In genomic region chr2:32842558-32842957, GRCm38 (mm10) we compare ENCODE assay signal across 10 mouse cellular contexts. TPM values are rescaled to one million over a fixed set of nuclear protein-coding genes. Genes with fewer than 3 reads are reported as not detected.
DNase-seq lines count a peak whose midpoint lies in the region; TF ChIP-seq lines count a peak whose summit lies in the region.
"Had no signal": no experiment of that assay in that cellular context is flagged by ENCODE, and none has a peak within 500 bp of the region (broad histone marks: within the 10 kb centered on the region; RNA-seq: fewer than 3 reads in every experiment).

No protein-coding gene starts in this region.

- in situ Hi-C loops in CH12.LX (cut with MboI; ENCODE audit: low pct_ligation_motif_present, low pct_unique_long_range_greater_than_20kb, low sequenced_read_pairs), result no loop called here

- H3K4me2 ChIP-seq in CH12.LX (ENCODE audit: insufficient read depth, low read depth, poor library complexity, severe bottlenecking), result no peak overlapping the region

- TF ChIP-seq POLR2A in CH12.LX (IDR thresholded peaks at IDR 0.05; ENCODE audit: low read depth, low read length), result no peak

- no peak overlapping the region for H3K9ac ChIP-seq in CH12.LX (ENCODE audit: insufficient read depth, low read depth)

- peaks cover 0 to 7% of the 10 kb centered on the region in 2 experiments for H3K36me3 ChIP-seq in CH12.LX (replicated peaks in 1 of 2; ENCODE audit: control insufficient read depth in 1 of 2, insufficient read depth in 1 of 2, low read length in 1 of 2)

- H3K9me3 ChIP-seq in CH12.LX (replicated peaks; ENCODE audit: low read length), result no peaks in the 10 kb centered on the region

- TF ChIP-seq RAD21 in CH12.LX (IDR thresholded peaks at IDR 0.05; ENCODE audit: low read depth, low read length), result peak; percentile 48

- peaks cover 3% of the 10 kb centered on the region for H3K27me3 ChIP-seq in CH12.LX (replicated peaks)

- H3K79me2 ChIP-seq in CH12.LX (replicated peaks; ENCODE audit: control insufficient read depth, extremely low read depth, insufficient read depth, poor library complexity, severe bottlenecking), result no peaks in the 10 kb centered on the region

- no peak overlapping the region for H3K4me3 ChIP-seq in left cerebral cortex, adult 2 months
- no peak overlapping the region for H3K4me3 ChIP-seq in CH12.LX (replicated peaks in 1 of 3; ENCODE audit: low read depth in 2 of 3, low read length in 2 of 3, poor library complexity in 1 of 3)

- intact Hi-C loops in left cerebral cortex, adult 2 months (cut with DNase I), result no loop called here

- peak; percentile 55 for TF ChIP-seq CTCF in left cerebral cortex, adult 2 months (IDR thresholded peaks at IDR 0.05)
- peak; percentile 36 to 65; a peak in 3 of 4 replicates for TF ChIP-seq CTCF in CH12.LX (conservative IDR thresholded peaks at IDR 0.05 in 1 of 2, IDR thresholded peaks at IDR 0.05 in 1 of 2; ENCODE audit: low read depth in 2 of 2, low read length in 2 of 2)

- no peak for TF ChIP-seq EP300 in CH12.LX (IDR thresholded peaks at IDR 0.05; ENCODE audit: low read length)

- dilution Hi-C loops in CH12.LX (cut with MboI; ENCODE audit: extremely low pct_ligation_motif_present, extremely low pct_unique_long_range_greater_than_20kb, low sequenced_read_pairs), result no loop called here

- no peak for DNase-seq in left cerebral cortex, adult 2 months (ENCODE audit: extremely low spot score in 1 of 2, low spot score in 2 of 2)
- DNase-seq in left cerebral cortex, adult 8-10 months (ENCODE audit: low spot score in 2 of 2), result no peak
- peak; percentile 69 for DNase-seq in A20 (ENCODE audit: low read depth, low spot score)
- peak; percentile 48 for DNase-seq in CH12.LX (ENCODE audit: extremely low read depth)
- peak; percentile 45 for DNase-seq in c-Kit-positive CD71-positive TER-119-positive erythroid progenitor cells, embryonic 14.5 days (ENCODE audit: low spot score)
- no peak for DNase-seq in gastrocnemius, postnatal 25 days
- DNase-seq in kidney, postnatal 14 days, result no peak
- DNase-seq: lung, postnatal 14 days had no signal

- H3K27ac ChIP-seq in left cerebral cortex, adult 2 months, result peak overlapping the region; percentile 19; the same call in 1 of the 2 replicates
- no peak overlapping the region for H3K27ac ChIP-seq in CH12.LX (ENCODE audit: insufficient read depth, low read depth)

- H3K4me1 ChIP-seq in CH12.LX (ENCODE audit: control insufficient read depth in 1 of 2, insufficient read depth in 2 of 2), result peaks cover 0 to 29% of the 10 kb centered on the region in 2 experiments; a peak in 2 of 4 replicates

TF ChIP-seq in CH12.LX, 34 proteins besides CTCF, POLR2A, EP300 and RAD21:
- TF ChIP-seq MXI1 (IDR thresholded peaks at IDR 0.05; ENCODE audit: low read depth, low read length), result no peak
- TF ChIP-seq MAFK (IDR thresholded peaks at IDR 0.05; ENCODE audit: insufficient replicate concordance, low read length), result no peak
- TF ChIP-seq SMC3 (IDR thresholded peaks at IDR 0.05; ENCODE audit: low read depth, low read length), result peak; percentile 44

RNA-seq across cellular contexts. Expression of gene Stxbp1, which starts 4.5 kb away (rescaled TPM):
- total RNA-seq in left cerebral cortex, adult 2 months (2021), result 100 to 1,000 TPM; 947 to 984 TPM
- 100 to 1,000 TPM; 883 to 958 (median 954) TPM for total RNA-seq in left cerebral cortex, adult 8-10 months (2022)
- total RNA-seq in CH12.LX (2012; rRNA removed) (1.4 and 2.5 TPM in 2 replicates), CH12.LX (2014; rRNA removed) (1.5 and 1.6 TPM in 2 replicates)
- polyA plus RNA-seq in CH12.LX (2012; ENCODE audit: insufficient read length, low read depth), result 8.3 and 10.4 TPM in 2 replicates
- 1 to 10 TPM; 2.7 to 3.8 TPM for total RNA-seq in gastrocnemius, postnatal 25 days (2021)

RNA-seq across cellular contexts. Expression of gene Fam129b, which starts 33.4 kb away (rescaled TPM):
- 10 to 100 TPM; 24.4 to 31.4 TPM for total RNA-seq in left cerebral cortex, adult 2 months (2021)
- total RNA-seq in left cerebral cortex, adult 8-10 months (2022), result 10 to 100 TPM; 24.7 to 31.8 (median 28.4) TPM
- 0.55 and 0.80 TPM in 2 replicates for total RNA-seq in CH12.LX (2012; rRNA removed)
- total RNA-seq in CH12.LX (2014; rRNA removed), result 0.19 and 0.26 TPM in 2 replicates
- polyA plus RNA-seq in CH12.LX (2012; ENCODE audit: insufficient read length, low read depth), result 0.49 and 0.50 TPM in 2 replicates
- 10 to 100 TPM in 1 of 2 experiments, 1 to 10 TPM in 1; 8.1 to 12.4 TPM for total RNA-seq in gastrocnemius, postnatal 25 days (2021)

RNA-seq across cellular contexts. Expression of gene Cfap157, which starts 58.3 kb away (rescaled TPM):
- under 1 TPM; 0.20 to 0.61 TPM for total RNA-seq in left cerebral cortex, adult 2 months (2021)
- 1 to 10 TPM in 1 of 4 experiments, under 1 TPM in 2, not detected in 1; 0.27 to 1.0 (median 0.66) TPM for total RNA-seq in left cerebral cortex, adult 8-10 months (2022)
- total RNA-seq in CH12.LX (2012; rRNA removed) (not detected in 2 replicates), CH12.LX (2014; rRNA removed) (not detected in 2 replicates)
- 0.23 and 0.67 TPM in 2 replicates for polyA plus RNA-seq in CH12.LX (2012; ENCODE audit: insufficient read length, low read depth)
- total RNA-seq in gastrocnemius, postnatal 25 days (2021), result not detected
- total RNA-seq: heart, adult 8-10 months had no signal
- polyA plus RNA-seq: neural tube, embryonic 11.5 days had no signal

Comparison
In these comparisons a context has a peak if more than half of its experiments do, and no peak if none do; other contexts are left out.
1. DNase-seq: peak in A20 (single experiment), CH12.LX (single experiment) and c-Kit-positive CD71-positive TER-119-positive erythroid progenitor cells, embryonic 14.5 days (single experiment); none in left cerebral cortex, adult 2 months (0 of 2), left cerebral cortex, adult 8-10 months (0 of 2), gastrocnemius, postnatal 25 days (single experiment) and kidney, postnatal 14 days (single experiment).
2. RNA of gene Stxbp1, which starts 4.5 kb away (total RNA-seq): 947 to 984 TPM in left cerebral cortex, adult 2 months and 883 to 958 TPM in left cerebral cortex, adult 8-10 months; 2.7 to 3.8 TPM in gastrocnemius, postnatal 25 days and 1.4 to 2.5 TPM in CH12.LX; every median in the first group is over 100 times any median in the second.
3. RNA of gene Fam129b, which starts 33.4 kb away (total RNA-seq): 24.4 to 31.4 TPM in left cerebral cortex, adult 2 months, 24.7 to 31.8 TPM in left cerebral cortex, adult 8-10 months and 8.1 to 12.4 TPM in gastrocnemius, postnatal 25 days; 0.19 to 0.80 TPM in CH12.LX; every median in the first group is over 4 times any median in the second.